Mouse (Mus musculus) embryonic fibroblast, embryonic 13.5 days (primary cell): ENCODE data around the gene Prpf31.

Experiments used
- CTCF ChIP-seq: IDR thresholded peaks from 2 replicates; pipeline ENCODE4 v1.5.1; 2011; ENCODE audit warnings: mild to moderate bottlenecking, control low read depth, low read length, moderate library complexity, borderline replicate concordance; ENCODE audit not compliant: insufficient read depth
- POLR2A ChIP-seq: IDR thresholded peaks from 2 replicates; pipeline ENCODE4 v1.6.1; 2011; ENCODE audit warnings: low read depth, mild to moderate bottlenecking, control low read depth, low read length, moderate library complexity

GRCm38 (mm10) chr7:3601119-3601518, 28.7 kb upstream of the Prpf31 start:
- TF ChIP-seq CTCF (no peak), POLR2A (no peak)
